Mouse (Mus musculus) neutrophil, adult 5-6 weeks (primary cell): ENCODE measurements around the gene Fat4. TPM values are rescaled to one million over a fixed set of nuclear protein-coding genes. Genes with fewer than 3 reads are reported as not detected.

ENCODE experiments used
- ATAC-seq: fragments of 151-379, 151-347 bp; 2 replicates; pipeline ENCODE4 v1.8.0; 2017; ENCODE audit warnings: mild to moderate bottlenecking, moderate TSS enrichment; ENCODE audit not compliant: insufficient number of reproducible peaks, poor library complexity, low FRiP score, severe bottlenecking; ENCODE audit errors: extremely low read depth
- total RNA-seq: library from RNA; stranded (forward); fragments of 200-1000 nt; gene quantifications from 2 replicates; pipeline ENCODE4 v1.2.3, GENCODE M21; 2017

Fat4 gene
- total RNA-seq, 1 experiment from 2014 or later: not detected

GRCm38 (mm10) chr3:38892791-38893224 lies 6.1 kb downstream of the Fat4 start:
- ATAC-seq: no peak

DNA sequence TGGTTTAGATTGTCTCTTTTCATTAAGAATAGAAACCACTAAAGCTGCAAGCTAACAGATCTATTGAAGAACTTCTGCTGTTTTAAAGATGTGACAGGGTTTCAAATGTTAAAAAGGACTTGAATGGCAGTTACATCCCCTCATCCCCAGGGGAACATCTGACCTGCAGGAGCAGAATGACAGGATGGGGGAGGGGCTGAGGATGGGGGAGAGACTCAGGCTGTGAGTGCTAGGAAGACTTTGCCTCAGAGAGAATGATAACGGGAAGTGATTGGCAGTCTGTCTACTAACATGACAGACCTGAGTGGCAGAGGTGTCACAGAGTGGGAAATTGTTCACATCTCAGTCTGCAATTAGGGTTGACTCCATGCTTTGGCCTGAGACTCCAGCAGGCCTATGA lies 14.1 kb downstream of the Fat4 start:
- ATAC-seq: no peak

- no peak for ATAC-seq
Observed at GRCm38 (mm10) chr3:38906832-38907231, 20.1 kb downstream of the Fat4 start.

GRCm38 (mm10) chr3:38907676-38908425 lies 21.1 kb downstream of the Fat4 start:
- no peak for ATAC-seq

DNA sequence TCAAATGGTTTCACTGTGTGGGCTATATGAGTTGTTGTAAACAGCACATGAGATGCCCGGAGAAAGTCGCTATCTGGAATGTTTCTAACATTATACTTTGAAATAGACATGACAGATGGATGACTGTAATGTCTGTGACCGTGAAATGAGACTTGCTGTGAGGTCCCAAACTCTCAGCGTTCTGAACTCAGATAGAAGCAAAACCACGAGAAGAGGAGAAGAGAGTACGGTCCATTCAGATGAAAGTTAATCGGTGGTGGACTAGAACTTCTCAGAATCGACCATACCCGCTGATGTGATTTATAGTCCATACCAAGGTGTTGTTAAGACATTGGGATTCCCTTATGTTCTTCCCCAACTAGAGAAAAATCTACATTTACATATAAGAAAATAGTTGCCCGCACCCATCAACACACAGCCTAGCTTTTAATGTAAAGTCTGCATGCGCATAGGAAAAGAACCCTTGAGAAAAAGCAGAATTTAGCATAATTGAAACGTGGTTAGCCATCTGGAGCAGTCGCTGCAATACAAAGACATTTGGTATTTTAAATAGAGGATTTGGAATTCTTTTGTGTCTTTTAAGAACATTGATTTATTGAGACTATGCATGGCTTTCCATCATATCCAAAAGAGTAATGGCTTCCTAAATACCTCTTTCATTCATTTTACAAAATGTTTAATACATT lies 21.8 kb downstream of the Fat4 start:
- no peak for ATAC-seq

- no peak for ATAC-seq
Observed at GRCm38 (mm10) chr3:38912768-38913487, 26.2 kb downstream of the Fat4 start.

DNA sequence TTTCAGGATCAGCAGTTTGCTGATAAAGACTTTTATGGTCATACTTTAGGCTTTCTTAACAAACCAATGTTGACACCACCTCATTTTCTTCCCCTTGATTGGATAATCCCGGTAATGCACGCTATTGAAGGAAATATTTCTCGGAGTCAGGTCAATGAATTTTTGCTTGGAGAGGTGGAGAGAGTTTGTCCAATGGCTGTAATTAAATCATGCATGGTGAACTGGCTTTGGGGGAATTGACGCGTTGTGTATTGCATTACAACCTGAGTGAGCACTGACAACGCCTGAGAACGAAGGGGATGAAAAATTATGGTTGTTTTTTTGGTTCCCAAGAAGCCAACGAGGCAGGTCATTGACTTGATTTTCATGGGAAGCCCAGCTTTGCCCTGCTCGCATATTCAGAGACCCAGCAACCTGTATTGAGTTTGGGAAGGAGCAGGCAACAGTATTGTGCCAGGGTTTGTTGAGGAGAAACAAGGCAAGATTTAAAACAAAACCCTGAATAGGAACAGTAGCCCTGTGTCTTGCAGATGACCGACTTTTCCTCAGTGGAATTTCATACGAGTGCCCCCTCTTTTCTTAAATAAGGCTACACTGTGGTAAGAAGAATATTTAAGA lies 26.9 kb downstream of the Fat4 start:
- ATAC-seq: no peak

- no peak for ATAC-seq
Observed at GRCm38 (mm10) chr3:38918926-38919325, 32.2 kb downstream of the Fat4 start.

- no peak for ATAC-seq
Observed at GRCm38 (mm10) chr3:38921031-38921430, 34.3 kb downstream of the Fat4 start.

GRCm38 (mm10) chr3:38923251-38923686 lies 36.5 kb downstream of the Fat4 start:
- ATAC-seq: no peak

DNA sequence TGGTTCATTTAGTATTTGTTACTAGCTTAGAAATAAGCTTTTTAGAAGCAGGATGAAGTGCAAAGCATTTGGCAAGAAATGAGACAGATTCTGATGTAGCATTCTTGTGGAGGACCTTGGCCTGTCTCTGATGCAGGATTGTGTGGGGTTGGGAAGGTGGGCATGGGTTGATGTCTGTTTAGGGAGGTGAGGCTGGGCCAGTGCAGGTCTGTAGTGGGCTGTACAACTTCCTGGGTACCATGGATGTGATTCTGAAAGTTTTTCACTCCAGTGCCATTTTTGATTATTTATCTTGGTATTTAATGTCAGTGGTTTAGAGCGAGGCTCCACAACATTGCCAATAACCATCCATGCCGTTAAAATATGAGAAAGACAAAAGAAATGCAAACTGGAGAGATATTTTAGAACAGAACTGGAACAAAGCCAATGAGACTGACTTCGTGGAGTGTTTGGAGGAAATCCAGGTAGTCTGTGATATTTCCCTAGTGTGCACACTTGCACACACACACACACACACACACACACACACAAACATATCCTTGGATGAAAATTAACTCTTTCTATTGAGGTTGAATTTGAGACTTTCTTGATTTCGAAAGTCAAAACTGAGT lies 41.4 kb downstream of the Fat4 start:
- ATAC-seq: no peak

GRCm38 (mm10) chr3:38928751-38929150 lies 42.0 kb downstream of the Fat4 start:
- no peak for ATAC-seq

DNA sequence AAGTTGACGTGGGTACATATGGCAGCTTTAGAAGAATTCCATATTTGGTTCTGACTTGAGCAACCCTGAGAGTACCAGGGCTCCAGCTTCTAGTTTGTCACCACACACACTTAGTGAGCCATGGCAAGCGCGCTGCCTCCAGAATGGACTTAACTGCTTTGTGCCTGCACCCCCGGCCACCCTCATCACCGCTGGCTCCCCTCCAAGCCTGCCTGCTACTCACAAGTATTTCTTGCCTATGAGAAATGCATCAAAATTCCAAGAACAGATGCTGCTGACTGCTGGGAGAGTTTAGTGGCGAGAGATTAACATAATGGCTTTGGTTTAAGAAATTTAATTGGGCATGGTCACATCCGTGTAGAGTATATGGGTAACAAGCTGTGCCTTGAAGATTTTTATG lies 48.0 kb downstream of the Fat4 start:
- ATAC-seq: no peak

DNA sequence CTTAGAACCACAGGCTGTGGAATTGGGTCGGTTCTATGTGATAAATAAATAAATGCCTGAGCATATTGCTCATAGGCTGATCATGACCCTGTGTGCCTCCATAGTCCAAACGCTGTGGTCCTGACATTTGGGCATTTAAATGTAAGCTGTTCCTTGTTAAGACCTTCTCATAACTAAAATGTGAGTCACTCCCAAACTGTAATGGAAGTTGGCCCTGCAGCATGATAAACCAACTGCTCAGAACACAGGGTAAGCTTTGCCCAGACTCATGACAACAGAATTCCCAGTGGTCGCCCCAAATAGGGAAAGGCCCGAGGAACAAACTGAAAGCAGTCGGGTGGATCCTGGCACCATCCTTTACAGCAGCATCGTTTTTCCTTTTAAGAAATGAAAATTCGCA lies 49.7 kb downstream of the Fat4 start:
- no peak for ATAC-seq

GRCm38 (mm10) chr3:38937159-38937558 lies 50.4 kb downstream of the Fat4 start:
- no peak for ATAC-seq

DNA sequence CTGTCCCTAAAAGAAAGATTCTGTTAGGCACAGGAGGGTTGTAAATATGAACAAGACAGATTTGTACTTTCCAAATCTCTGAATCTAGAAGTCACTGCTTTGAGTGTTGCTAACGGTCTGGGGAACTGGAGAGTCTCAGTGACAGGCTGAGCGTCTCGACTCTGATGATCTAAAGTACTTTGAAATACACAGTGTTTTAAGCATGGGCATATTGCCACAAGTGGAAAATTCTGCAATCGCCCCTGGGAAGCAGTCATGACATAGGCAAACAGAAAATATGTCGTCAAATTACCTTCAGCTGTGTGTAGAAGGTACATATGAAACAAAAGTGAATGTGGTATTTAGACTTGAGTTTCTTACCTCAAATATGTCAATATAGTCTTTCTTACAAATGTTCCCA lies 51.4 kb downstream of the Fat4 start:
- ATAC-seq: no peak

DNA sequence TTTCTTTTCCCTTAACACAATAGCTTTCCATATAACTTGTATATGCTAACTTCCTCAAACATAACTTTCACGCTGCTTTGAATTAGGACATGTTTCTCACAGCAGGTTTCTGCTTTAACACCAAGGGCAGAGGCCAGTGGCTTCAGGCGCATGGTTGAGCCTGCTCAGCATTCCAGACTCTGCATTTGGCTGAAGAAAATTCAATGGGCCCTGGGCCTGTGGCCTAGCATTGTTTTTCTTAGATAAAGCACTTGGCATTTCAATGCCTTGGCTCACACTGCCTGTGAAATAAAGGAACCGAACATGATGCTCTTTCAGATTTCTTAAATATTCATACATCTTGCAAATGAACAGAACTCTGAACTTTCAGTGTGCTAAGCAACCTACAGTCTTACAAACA lies 52.8 kb downstream of the Fat4 start:
- ATAC-seq: no peak

DNA sequence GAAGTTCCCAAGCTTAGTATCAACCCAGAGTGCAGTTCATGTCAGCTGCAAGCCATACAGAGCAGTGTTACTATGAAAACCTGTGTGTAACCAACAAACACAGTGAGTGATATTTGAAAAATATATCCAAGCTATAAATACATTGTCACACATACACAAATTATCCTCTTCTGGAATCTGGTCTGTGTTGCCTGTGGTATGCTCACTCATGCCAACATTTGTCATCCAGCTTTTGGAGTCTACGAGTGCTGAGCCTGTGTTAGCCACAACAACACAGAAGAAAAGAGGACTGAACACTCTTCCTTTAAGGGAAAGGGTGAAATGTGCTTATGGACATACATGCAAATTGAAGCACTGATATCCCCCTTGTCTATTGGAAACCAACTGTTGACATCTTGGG lies 53.6 kb downstream of the Fat4 start:
- ATAC-seq: no peak

- no peak for ATAC-seq
Observed at GRCm38 (mm10) chr3:38945157-38945556, 58.4 kb downstream of the Fat4 start.
